Mouse (Mus musculus) bone marrow macrophage, adult 2 months (primary cell): ENCODE results near the gene Sptbn2.

Source experiments
- CTCF ChIP-seq: IDR thresholded peaks from 2 replicates; pipeline ENCODE4 v1.5.1; 2012; ENCODE audit warnings: low read depth, mild to moderate bottlenecking, low read length, moderate library complexity
- POLR2A ChIP-seq: IDR thresholded peaks from 2 replicates; pipeline ENCODE4 v1.6.1; 2012; ENCODE audit warnings: mild to moderate bottlenecking, low read depth, low read length, borderline replicate concordance

- TF ChIP-seq POLR2A: no peak
- no peak for TF ChIP-seq CTCF
Observed at GRCm38 (mm10) chr19:4748493-4748892, 37.5 kb downstream of the Sptbn2 start.
